Mouse (Mus musculus) cerebellum, adult 8-10 months (tissue): ENCODE results near the gene Mip.
"Not testable (repeated sequence)": the region's sequence is repeated elsewhere in the genome, so short reads cannot be mapped to it uniquely, and the experiment has no call there.

ENCODE experiments used
- DNase-seq: peaks from one replicate; pipeline ENCODE4 v3.0.0; 2022

The Mip gene

GRCm38 (mm10) chr10:128225538-128225937 is at the start of gene Mip:
TSS of gene Mip (plus strand) at chr10:128225838.
- no peak for DNase-seq

- DNase-seq, result peak; percentile 48
Measured at GRCm38 (mm10) chr10:128175996-128176755, 49.5 kb upstream of the Mip start.

GRCm38 (mm10) chr10:128177316-128177715 is 48.3 kb upstream of the Mip start:
- no peak for DNase-seq

- no peak for DNase-seq
Measured at GRCm38 (mm10) chr10:128179989-128180388, 45.6 kb upstream of the Mip start, which contains the start of gene Rbms2. TSS of gene Rbms2 (minus strand) at chr10:128180297.

- DNase-seq, result no peak
Measured at GRCm38 (mm10) chr10:128184296-128184695, 41.3 kb upstream of the Mip start.

GRCm38 (mm10) chr10:128185277-128185940 is 40.2 kb upstream of the Mip start:
- no peak for DNase-seq

GRCm38 (mm10) chr10:128185959-128186358 is 39.7 kb upstream of the Mip start:
- peak; percentile 77 for DNase-seq

- no peak for DNase-seq
Measured at GRCm38 (mm10) chr10:128187181-128187605, 38.4 kb upstream of the Mip start.

GRCm38 (mm10) chr10:128188242-128188877 is 37.3 kb upstream of the Mip start:
- peak; percentile 74 for DNase-seq

- no peak for DNase-seq
Measured at GRCm38 (mm10) chr10:128191472-128191871, 34.2 kb upstream of the Mip start.

GRCm38 (mm10) chr10:128192030-128192766 is 33.4 kb upstream of the Mip start:
- DNase-seq, result not testable (repeated sequence)

- no peak for DNase-seq
Measured at GRCm38 (mm10) chr10:128193113-128193512, 32.5 kb upstream of the Mip start.

- DNase-seq, result peak; percentile 99
Measured at GRCm38 (mm10) chr10:128194024-128194550, 31.6 kb upstream of the Mip start, which contains the start of gene Gls2. TSS of gene Gls2 (plus strand) at chr10:128194457.

- DNase-seq, result peak; percentile 65
Measured at GRCm38 (mm10) chr10:128194551-128195461, 30.8 kb upstream of the Mip start.

- DNase-seq, result no peak
Measured at GRCm38 (mm10) chr10:128201856-128202255, 23.8 kb upstream of the Mip start.

GRCm38 (mm10) chr10:128204941-128205340 is 20.7 kb upstream of the Mip start:
- no peak for DNase-seq

- DNase-seq, result no peak
Measured at GRCm38 (mm10) chr10:128208326-128208725, 17.3 kb upstream of the Mip start.

- no peak for DNase-seq
Measured at GRCm38 (mm10) chr10:128209311-128210009, 16.2 kb upstream of the Mip start.

- no peak for DNase-seq
Measured at GRCm38 (mm10) chr10:128210131-128210530, 15.5 kb upstream of the Mip start.

GRCm38 (mm10) chr10:128210954-128211353 is 14.7 kb upstream of the Mip start:
- DNase-seq, result no peak
